Mouse (Mus musculus) small intestine, adult 2 months (tissue): ENCODE data around the gene Plaur. TPM values are rescaled to one million over a fixed set of nuclear protein-coding genes. Genes with fewer than 3 reads are reported as not detected.

Experiments used
- H3K27ac ChIP-seq: fragments of 200-500 bp; 2 replicates; pipeline ENCODE4 v1.5.1; 2012; ENCODE audit warnings: low read depth, low read length, control low read depth, inconsistent platforms; ENCODE audit not compliant: insufficient read depth
- H3K27me3 ChIP-seq: fragments of 200-500 bp; 2 replicates; pipeline ENCODE4 v1.6.1; 2012; ENCODE audit warnings: mild to moderate bottlenecking, moderate library complexity, low read length, inconsistent platforms; ENCODE audit not compliant: control insufficient read depth, insufficient read depth
- H3K36me3 ChIP-seq: fragments of 200-500 bp; 2 replicates; pipeline ENCODE4 v1.6.1; 2012; ENCODE audit warnings: mild to moderate bottlenecking, low read length, control low read depth, inconsistent platforms; ENCODE audit not compliant: control insufficient read depth, insufficient read depth
- H3K4me1 ChIP-seq: fragments of 200-500 bp; 2 replicates; pipeline ENCODE4 v1.6.1; 2012; ENCODE audit warnings: low read length, inconsistent platforms, mixed read lengths; ENCODE audit not compliant: control insufficient read depth, insufficient read depth, insufficient read length
- H3K4me3 ChIP-seq: fragments of 200-500 bp; 2 replicates; pipeline ENCODE4 v1.5.1; 2012; ENCODE audit warnings: low read depth, mild to moderate bottlenecking, control low read depth, inconsistent platforms, low read length, moderate library complexity
- CTCF ChIP-seq: fragments of 200-500 bp; IDR thresholded peaks from 2 replicates; pipeline ENCODE4 v1.5.1; 2012; ENCODE audit warnings: low read depth, mild to moderate bottlenecking, control low read depth, inconsistent platforms, low read length, moderate library complexity, mixed read lengths; ENCODE audit not compliant: insufficient replicate concordance, insufficient read length; ENCODE audit errors: extremely low read depth
- POLR2A ChIP-seq: fragments of 200-500 bp; IDR thresholded peaks from 2 replicates; pipeline ENCODE4 v1.6.1; 2012; ENCODE audit warnings: low read depth, mild to moderate bottlenecking, control low read depth, inconsistent platforms, low read length, moderate library complexity
- WGBS: fragments of 180-500 bp; shearing (Covaris S2); methylation state at CpG from one replicate; pipeline ENCODE4 v1.1.7; 2018; 5-methylcytosine and 5-hydroxymethylcytosine counted together
- polyA plus RNA-seq: library from polyadenylated mRNA; depleted of rRNA; stranded (reverse); fragments of >200 nt; gene quantifications from 2 replicates; pipeline ENCODE4 v1.2.3, GENCODE M21; 2012; rRNA removed

Plaur gene
- 9.9 and 15.8 TPM in 2 replicates for polyA plus RNA-seq

GRCm38 (mm10) chr7:24462388-24463319 is at the start of gene Plaur:
TSS of gene Plaur (plus strand) at chr7:24462484.
- 2% methylated on average over 27 of the region's 27 CpGs for WGBS

GRCm38 (mm10) chr7:24413630-24414029 is 48.7 kb upstream of the Plaur start:
- 65% methylated on average over 3 of the region's 3 CpGs for WGBS
- H3K27me3 ChIP-seq, result no peaks in the 10 kb centered on the region
- H3K4me1 ChIP-seq, result no peaks in the 10 kb centered on the region; the same call in 1 of the 2 replicates
- H3K27ac ChIP-seq, result no peak overlapping the region
- H3K36me3 ChIP-seq, result peaks cover 4% of the 10 kb centered on the region; the same call in 1 of the 2 replicates
- no peak for TF ChIP-seq CTCF
- no peak for TF ChIP-seq POLR2A
- no peak overlapping the region for H3K4me3 ChIP-seq

More at GRCm38 (mm10) chr7:24462388-24463319, at the start of gene Plaur:
- TF ChIP-seq POLR2A (peak; percentile 52), CTCF (no peak)
- Histone ChIP-seq H3K4me3 (peak within 1 kb of the TSS; percentile 64), H3K4me1 (peaks cover 25% of the 10 kb centered on the region), H3K27me3 (0 out of 2 replicates have a peak, but pooled peaks cover 4% of the 10 kb centered on the region), H3K36me3 (no peaks in the 10 kb centered on the region), H3K27ac (peak within 1 kb of the TSS; percentile 85)

GRCm38 (mm10) chr7:24415261-24415660 is 47.0 kb upstream of the Plaur start:
- no peak for TF ChIP-seq POLR2A
- no peak for TF ChIP-seq CTCF
- no peaks in the 10 kb centered on the region for H3K27me3 ChIP-seq
- 82% methylated on average over 7 of the region's 7 CpGs for WGBS
- peaks cover 2% of the 10 kb centered on the region; the same call in 1 of the 2 replicates for H3K36me3 ChIP-seq
- H3K4me3 ChIP-seq, result no peak overlapping the region
- H3K27ac ChIP-seq, result no peak overlapping the region
- no peaks in the 10 kb centered on the region; the same call in 1 of the 2 replicates for H3K4me1 ChIP-seq

GRCm38 (mm10) chr7:24419579-24419978 is 42.7 kb upstream of the Plaur start:
- H3K36me3 ChIP-seq, result peaks cover 20% of the 10 kb centered on the region; the same call in 1 of the 2 replicates
- TF ChIP-seq POLR2A (no peak), CTCF (no peak)
- no peak overlapping the region for H3K4me3 ChIP-seq
- WGBS, result 93% methylated on average over 8 of the region's 8 CpGs
- peaks cover 8% of the 10 kb centered on the region; the same call in 1 of the 2 replicates for H3K4me1 ChIP-seq
- H3K27ac ChIP-seq, result no peak overlapping the region
- H3K27me3 ChIP-seq, result no peaks in the 10 kb centered on the region

- no peak overlapping the region for H3K27ac ChIP-seq
- no peak overlapping the region for H3K4me3 ChIP-seq
- no peaks in the 10 kb centered on the region for H3K27me3 ChIP-seq
- H3K4me1 ChIP-seq, result peaks cover 8% of the 10 kb centered on the region; the same call in 1 of the 2 replicates
- 84% methylated on average over 7 of the region's 7 CpGs for WGBS
- TF ChIP-seq CTCF (no peak), POLR2A (no peak)
- H3K36me3 ChIP-seq, result peaks cover 18% of the 10 kb centered on the region; the same call in 1 of the 2 replicates
Measured at GRCm38 (mm10) chr7:24421648-24422047, 40.6 kb upstream of the Plaur start.

GRCm38 (mm10) chr7:24422251-24422650 is 40.0 kb upstream of the Plaur start:
- Histone ChIP-seq H3K27ac (no peak overlapping the region), H3K4me1 (peaks cover 8% of the 10 kb centered on the region; the same call in 1 of the 2 replicates), H3K27me3 (no peaks in the 10 kb centered on the region), H3K4me3 (no peak overlapping the region), H3K36me3 (peaks cover 18% of the 10 kb centered on the region; the same call in 1 of the 2 replicates)
- WGBS, result 93% methylated on average over 8 of the region's 8 CpGs
- TF ChIP-seq POLR2A, result no peak
- TF ChIP-seq CTCF, result no peak

GRCm38 (mm10) chr7:24423107-24423763 is 39.0 kb upstream of the Plaur start:
- Histone ChIP-seq H3K4me3 (no peak overlapping the region), H3K4me1 (peaks cover 8% of the 10 kb centered on the region; the same call in 1 of the 2 replicates), H3K27ac (no peak overlapping the region), H3K27me3 (no peaks in the 10 kb centered on the region), H3K36me3 (peaks cover 18% of the 10 kb centered on the region; the same call in 1 of the 2 replicates)
- WGBS, result 50% methylated on average over 15 of the region's 15 CpGs
- no peak for TF ChIP-seq POLR2A
